Mouse (Mus musculus) spleen, adult 2 months (tissue): Measurements from ENCODE around the gene Stab1.

Source experiments
- CTCF ChIP-seq: fragments of 200-500 bp; IDR thresholded peaks from 2 replicates; pipeline ENCODE4 v1.5.1; 2011; ENCODE audit warnings: mild to moderate bottlenecking, inconsistent platforms; ENCODE audit not compliant: insufficient read depth, insufficient read length, insufficient replicate concordance; ENCODE audit errors: extremely low read depth
- POLR2A ChIP-seq: fragments of 200-500 bp; IDR thresholded peaks from 2 replicates; pipeline ENCODE4 v1.6.1; 2011; ENCODE audit warnings: low read depth, low read length, inconsistent platforms

DNA sequence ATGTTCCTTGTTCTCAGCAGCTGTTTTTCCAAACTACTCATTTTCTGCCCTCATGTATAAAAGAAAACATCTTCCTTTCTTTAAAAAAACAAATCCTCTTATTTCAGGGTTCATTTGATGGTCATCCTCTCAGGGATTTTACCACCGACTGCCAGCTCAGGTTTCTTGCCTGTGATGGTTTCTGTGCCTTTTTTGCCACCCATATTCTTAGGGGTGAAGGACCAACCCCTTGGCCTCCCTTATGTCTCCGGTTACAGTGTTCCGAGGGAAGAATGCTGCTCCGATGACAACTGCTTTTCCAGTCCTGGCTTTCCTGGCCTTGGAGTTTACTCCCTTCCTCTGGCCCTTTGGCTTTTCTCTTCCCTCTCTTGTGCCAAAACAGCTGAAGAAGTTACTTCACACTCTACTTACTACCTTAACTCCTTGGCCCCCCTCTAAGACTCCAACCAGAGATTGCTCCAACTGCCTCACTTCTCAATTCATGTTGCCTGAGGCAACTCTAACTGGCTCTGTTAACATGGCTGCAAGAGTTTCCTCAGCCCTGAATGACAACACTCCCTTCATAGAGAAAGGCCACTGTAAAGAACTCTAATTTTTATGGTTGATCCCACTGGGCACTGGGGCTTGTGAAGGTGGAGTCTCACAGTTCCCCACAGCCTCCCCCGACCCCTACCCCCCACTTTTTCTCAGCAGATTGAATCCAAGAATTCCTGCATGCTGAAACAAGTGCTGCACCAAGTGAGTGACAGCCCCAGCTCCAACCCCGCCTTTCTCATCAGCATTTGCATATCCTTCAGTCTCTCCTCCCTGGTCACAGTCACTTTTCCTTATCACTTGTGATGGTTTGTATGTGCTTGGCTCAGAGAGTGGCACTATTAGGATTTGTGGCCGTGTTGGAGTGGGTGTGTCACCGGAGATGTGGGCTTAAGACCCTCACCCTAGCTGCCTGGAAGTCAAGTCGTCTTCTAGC lies 43.0 kb downstream of the Stab1 start:
- TF ChIP-seq CTCF (no peak), POLR2A (no peak)
